Mouse (Mus musculus): ENCODE measurements around the gene Ptprz1.
A peak's percentile ranks its signal among the peaks of the same experiment; 100 is the strongest.
"Not testable (repeated sequence)": the region's sequence is repeated elsewhere in the genome, so short reads cannot be mapped to it uniquely, and the experiment has no call there.

The Ptprz1 gene

GRCm38 (mm10) chr6:23014988-23015613 is 139.8 kb downstream of the Ptprz1 start:
- no peak for DNase-seq

GRCm38 (mm10) chr6:23028251-23028650 is 152.9 kb downstream of the Ptprz1 start:
- no peak for DNase-seq

GRCm38 (mm10) chr6:23048836-23049235 is 173.5 kb downstream of the Ptprz1 start:
- DNase-seq = no peak

GRCm38 (mm10) chr6:23055734-23056133 is 180.4 kb downstream of the Ptprz1 start:
- no peak for DNase-seq

GRCm38 (mm10) chr6:23076060-23076459 is 200.8 kb downstream of the Ptprz1 start:
- no peak for DNase-seq

- no peak for DNase-seq
Observed at GRCm38 (mm10) chr6:23078273-23078672, 203.0 kb downstream of the Ptprz1 start.

- DNase-seq = peak; percentile 9
Observed at GRCm38 (mm10) chr6:23079991-23080680, 204.8 kb downstream of the Ptprz1 start.

GRCm38 (mm10) chr6:23084587-23085421 is 209.5 kb downstream of the Ptprz1 start:
- DNase-seq = no peak

- not testable (repeated sequence) for DNase-seq
Observed at GRCm38 (mm10) chr6:23089292-23089691, 214.0 kb downstream of the Ptprz1 start.

- DNase-seq = not testable (repeated sequence)
Observed at GRCm38 (mm10) chr6:23090346-23091055, 215.2 kb downstream of the Ptprz1 start.

Data from kidney, postnatal 14 days (tissue).